In genomic region chr12:30473473-30473815, GRCm38 (mm10) we compare ENCODE assay signal across 25 mouse cellular contexts.
"Had no signal": no experiment of that assay in that cellular context is flagged by ENCODE, and none has a peak within 500 bp of the region (broad histone marks: within the 10 kb centered on the region; RNA-seq: fewer than 3 reads in every experiment).

No protein-coding gene starts in this region.

- H3K4me1 ChIP-seq: heart, embryonic 12.5 days; hindbrain, embryonic 10.5 days; hindbrain, embryonic 12.5 days; intestine, embryonic 15.5 days; limb, embryonic 13.5 days had no signal

- DNase-seq: gastrocnemius, adult 2 months; gastrocnemius, postnatal 10 days; gastrocnemius, postnatal 25 days; heart, adult 18-20 months; heart, postnatal 10 days; heart, postnatal 4 days; kidney, adult 18-20 months; kidney, adult 8-10 months; kidney, postnatal 10 days; kidney, postnatal 25 days; kidney, postnatal 4 days; left cerebral cortex, postnatal 4 days had no signal

- H3K4me3 ChIP-seq: gastrocnemius, adult 2 months; heart, embryonic 10.5 days; heart, embryonic 12.5 days; hindbrain, embryonic 10.5 days; hindbrain, embryonic 12.5 days; intestine, embryonic 15.5 days; layer of hippocampus, adult 2 months; left cerebral cortex, adult 2 months; limb, embryonic 13.5 days had no signal

- H3K27ac ChIP-seq: gastrocnemius, adult 2 months; heart, embryonic 10.5 days; hindbrain, embryonic 10.5 days; hindbrain, embryonic 12.5 days; hindbrain, embryonic 14.5 days; intestine, embryonic 15.5 days; layer of hippocampus, adult 2 months; left cerebral cortex, adult 2 months; limb, embryonic 13.5 days had no signal

- ATAC-seq: forebrain, embryonic 16.5 days; hindbrain, embryonic 16.5 days; inflammation-experienced regulatory T-cells, adult 6 months; intestine, embryonic 15.5 days; intestine, postnatal 0 days had no signal

- H3K4me2 ChIP-seq: heart, embryonic 12.5 days; hindbrain, embryonic 12.5 days; hindbrain, embryonic 14.5 days; intestine, embryonic 15.5 days; limb, embryonic 13.5 days had no signal

- H3K36me3 ChIP-seq: heart, embryonic 10.5 days; heart, embryonic 12.5 days; hindbrain, embryonic 10.5 days; hindbrain, embryonic 12.5 days; intestine, embryonic 15.5 days; limb, embryonic 13.5 days had no signal

- H3K9me3 ChIP-seq: heart, embryonic 10.5 days; hindbrain, embryonic 10.5 days; hindbrain, embryonic 12.5 days; intestine, embryonic 15.5 days had no signal

- H3K9ac ChIP-seq: heart, embryonic 12.5 days; hindbrain, embryonic 12.5 days; hindbrain, embryonic 14.5 days; intestine, embryonic 15.5 days; limb, embryonic 13.5 days had no signal

- H3K27me3 ChIP-seq: heart, embryonic 12.5 days; hindbrain, embryonic 12.5 days; intestine, embryonic 15.5 days had no signal
